Mouse (Mus musculus) bone marrow macrophage, adult 2 months (primary cell): ENCODE data around the gene Glyat. TPM values are rescaled to one million over a fixed set of nuclear protein-coding genes. Genes with fewer than 3 reads are reported as not detected.

ENCODE experiments used
- H3K27ac ChIP-seq: 2 replicates; pipeline ENCODE4 v1.5.1; 2012; ENCODE audit warnings: low read depth, low read length; ENCODE audit not compliant: insufficient read depth
- H3K4me1 ChIP-seq: 2 replicates; pipeline ENCODE4 v1.6.1; 2012; ENCODE audit warnings: low read length; ENCODE audit not compliant: control insufficient read depth, insufficient read depth
- H3K4me3 ChIP-seq: 2 replicates; pipeline ENCODE4 v1.5.1; 2012; ENCODE audit warnings: mild to moderate bottlenecking, low read length, moderate library complexity; ENCODE audit not compliant: insufficient read depth
- CTCF ChIP-seq: IDR thresholded peaks from 2 replicates; pipeline ENCODE4 v1.5.1; 2012; ENCODE audit warnings: low read depth, mild to moderate bottlenecking, low read length, moderate library complexity
- POLR2A ChIP-seq: IDR thresholded peaks from 2 replicates; pipeline ENCODE4 v1.6.1; 2012; ENCODE audit warnings: mild to moderate bottlenecking, low read depth, low read length, borderline replicate concordance
- polyA plus RNA-seq: library from polyadenylated mRNA; stranded (reverse); fragments of >200 nt; gene quantifications from 2 replicates; pipeline ENCODE4 v1.2.4, GENCODE M21; 2012; ENCODE audit not compliant: missing spikeins, insufficient read depth, insufficient read length

The Glyat gene
- polyA plus RNA-seq, result not detected in 2 replicates

GRCm38 (mm10) chr19:12633176-12633575, at the start of gene Glyat:
Gene Glyat (plus strand): TSS chr19:12633308.
- Histone ChIP-seq H3K4me1 (peaks cover 8% of the 10 kb centered on the region), H3K27ac (no peak within 1 kb of the TSS), H3K4me3 (no peak within 1 kb of the TSS)
- TF ChIP-seq POLR2A (no peak), CTCF (no peak)

GRCm38 (mm10) chr19:12585310-12585709, 47.8 kb upstream of the Glyat start:
- peaks cover 33% of the 10 kb centered on the region for H3K4me1 ChIP-seq
- TF ChIP-seq CTCF (no peak), POLR2A (no peak)
- peak overlapping the region; percentile 37 for H3K4me3 ChIP-seq
- H3K27ac ChIP-seq, result peak overlapping the region; percentile 98

GRCm38 (mm10) chr19:12591908-12592307, 41.2 kb upstream of the Glyat start:
- Histone ChIP-seq H3K4me3 (no peak overlapping the region), H3K27ac (no peak overlapping the region), H3K4me1 (peaks cover 27% of the 10 kb centered on the region)
- no peak for TF ChIP-seq POLR2A
- TF ChIP-seq CTCF, result no peak

- no peak overlapping the region for H3K27ac ChIP-seq
- TF ChIP-seq POLR2A (no peak), CTCF (no peak)
- H3K4me3 ChIP-seq, result no peak overlapping the region
- peaks cover 18% of the 10 kb centered on the region for H3K4me1 ChIP-seq
These were observed 38.0 kb upstream of the Glyat start for GRCm38 (mm10) chr19:12595135-12595529.

DNA sequence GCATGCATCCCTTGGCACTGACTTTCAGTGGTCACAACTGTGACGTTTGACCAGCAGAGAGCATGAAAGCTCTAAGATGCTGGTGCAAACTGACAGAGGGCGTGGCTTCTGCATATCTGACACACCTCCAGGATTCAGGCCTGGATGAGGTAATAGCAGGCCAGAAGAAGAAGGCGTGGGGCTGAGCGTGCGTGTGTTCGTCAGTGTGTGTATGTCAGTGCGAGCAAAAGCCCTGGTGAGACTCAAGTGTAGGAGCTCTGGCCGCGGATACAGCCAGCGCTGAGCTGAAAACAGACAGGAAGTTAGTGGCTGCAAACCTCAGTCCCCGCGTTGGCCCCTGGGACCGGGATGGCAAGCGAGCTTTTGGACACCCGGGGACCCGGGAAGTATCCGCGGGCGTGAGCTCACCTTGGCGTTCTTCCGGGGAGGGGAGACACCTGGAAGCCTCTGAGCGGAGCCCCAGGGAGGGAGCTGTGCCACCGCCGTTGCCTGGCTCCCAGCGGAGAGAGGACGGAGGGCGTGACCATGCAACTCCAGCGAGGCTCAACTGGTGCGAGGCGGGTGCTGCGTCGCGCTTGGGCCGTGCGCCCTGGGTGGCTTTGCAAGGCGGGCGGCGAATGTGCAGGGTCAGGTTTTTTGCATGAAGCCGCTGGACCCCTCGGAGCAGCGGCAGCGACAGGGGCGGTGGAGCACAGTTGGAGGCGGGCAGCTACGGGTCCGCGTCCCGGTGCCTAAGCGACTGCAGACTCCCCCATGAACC, 37.4 kb upstream of the Glyat start:
- H3K4me3 ChIP-seq, result peak overlapping the region; percentile 72
- TF ChIP-seq CTCF (no peak), POLR2A (no peak)
- H3K4me1 ChIP-seq, result peaks cover 15% of the 10 kb centered on the region
- peak overlapping the region; percentile 10; the same call in 1 of the 2 replicates for H3K27ac ChIP-seq

DNA sequence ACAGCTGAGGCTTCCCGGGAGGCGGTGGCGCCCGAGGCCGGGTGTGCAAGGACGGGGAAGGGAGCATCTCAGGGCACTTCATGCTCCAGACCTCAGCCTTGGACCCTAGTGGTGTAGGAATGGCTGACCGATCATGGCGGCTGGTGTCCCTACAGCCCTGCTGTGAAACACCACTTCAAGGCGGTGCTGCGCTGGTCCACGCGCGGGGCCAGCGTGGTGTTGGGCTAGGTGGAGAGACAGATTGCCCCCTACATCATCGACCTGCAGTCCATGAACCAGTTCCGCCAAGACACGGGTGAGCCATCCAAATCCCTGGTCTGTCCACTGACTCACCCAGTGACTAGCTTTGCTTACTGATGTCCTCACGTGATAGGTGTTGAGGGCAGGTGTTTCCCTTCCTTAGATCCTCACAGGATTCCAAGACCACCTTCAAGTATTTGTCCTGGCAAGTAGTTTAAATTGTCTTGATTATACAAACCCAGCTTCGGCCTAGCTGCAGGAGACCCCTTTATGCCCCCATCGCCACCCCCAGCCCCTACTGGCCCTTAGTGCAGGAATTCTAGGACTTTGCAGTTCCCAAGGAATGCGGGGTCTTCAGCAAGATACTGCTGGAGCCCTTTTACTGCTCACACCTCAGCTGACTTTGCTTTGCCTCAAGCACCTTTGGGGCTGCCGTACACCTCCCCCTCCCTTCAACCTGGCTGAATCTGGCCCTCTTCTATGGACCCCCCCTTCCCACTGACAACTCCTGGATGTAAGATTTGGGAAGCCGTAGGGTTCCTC, 36.6 kb upstream of the Glyat start:
- no peak overlapping the region for H3K27ac ChIP-seq
- no peak for TF ChIP-seq CTCF
- no peak for TF ChIP-seq POLR2A
- peak overlapping the region; percentile 72 for H3K4me3 ChIP-seq
- H3K4me1 ChIP-seq, result peaks cover 11% of the 10 kb centered on the region

DNA sequence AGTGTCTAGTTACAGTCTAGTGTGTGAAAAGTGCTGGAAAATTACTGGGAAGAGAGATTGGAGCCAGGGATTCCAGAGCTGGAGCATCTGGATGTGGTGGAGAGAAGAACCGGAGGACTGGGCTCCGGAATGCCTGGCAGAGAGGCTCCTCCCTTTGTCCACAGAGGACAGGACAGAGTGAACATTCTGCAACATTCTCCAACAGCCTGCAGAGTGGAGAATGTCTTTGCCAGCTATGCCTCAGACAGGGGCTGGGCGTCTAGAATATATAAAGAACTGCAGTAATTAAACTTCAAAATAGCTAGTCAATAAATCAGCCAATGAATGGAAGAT, 36.1 kb upstream of the Glyat start:
- TF ChIP-seq CTCF, result no peak
- no peak for TF ChIP-seq POLR2A
- Histone ChIP-seq H3K4me3 (no peak overlapping the region), H3K27ac (no peak overlapping the region), H3K4me1 (peaks cover 7% of the 10 kb centered on the region)

- Histone ChIP-seq H3K4me3 (no peak overlapping the region), H3K4me1 (peaks cover 7% of the 10 kb centered on the region), H3K27ac (no peak overlapping the region)
- no peak for TF ChIP-seq POLR2A
- TF ChIP-seq CTCF, result no peak
These were observed 34.4 kb upstream of the Glyat start for GRCm38 (mm10) chr19:12598674-12599073.

GRCm38 (mm10) chr19:12599674-12600073, 33.4 kb upstream of the Glyat start, which contains the start of gene Gm4952:
Gene Gm4952 (plus strand): TSS chr19:12599974.
- TF ChIP-seq CTCF (no peak), POLR2A (no peak)
- H3K4me1 ChIP-seq, result peaks cover 7% of the 10 kb centered on the region
- H3K4me3 ChIP-seq, result no peak within 1 kb of the TSS
- H3K27ac ChIP-seq, result no peak within 1 kb of the TSS
